Mouse (Mus musculus): ENCODE results near the gene Mex3d.

Gene Mex3d

DNA sequence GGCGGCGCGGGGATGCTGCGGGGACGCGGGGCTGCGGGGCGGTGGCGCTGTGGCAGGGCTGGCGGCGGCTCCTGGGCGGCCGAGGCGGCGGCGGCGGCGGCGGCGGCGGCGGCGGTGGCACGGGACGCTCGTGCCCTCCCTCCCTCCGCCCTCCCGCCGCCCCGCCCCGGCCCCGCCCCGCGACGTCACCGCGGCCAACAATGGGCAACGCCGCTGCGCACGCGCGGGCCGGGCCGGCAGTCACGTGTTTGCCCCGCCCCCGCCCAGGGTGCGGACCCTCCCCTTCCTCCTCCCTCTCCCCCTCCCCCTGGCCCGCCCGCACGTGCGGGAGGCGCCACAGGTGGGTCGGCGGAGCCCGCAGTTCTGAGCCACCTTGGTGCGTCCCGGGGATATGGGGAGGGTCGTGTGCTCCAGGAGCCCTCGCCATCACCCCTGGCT, at the start of gene Mex3d:
Gene Mex3d (minus strand): TSS at position 138 of the 438 bp plus-strand sequence.
- no peaks in the 10 kb centered on the region for H3K27me3 ChIP-seq (ENCODE audit: control insufficient read depth, insufficient read depth, low read length, poor library complexity, severe bottlenecking)
- DNase-seq (ENCODE audit: low read depth, low spot score) = peak; percentile 92

DNA sequence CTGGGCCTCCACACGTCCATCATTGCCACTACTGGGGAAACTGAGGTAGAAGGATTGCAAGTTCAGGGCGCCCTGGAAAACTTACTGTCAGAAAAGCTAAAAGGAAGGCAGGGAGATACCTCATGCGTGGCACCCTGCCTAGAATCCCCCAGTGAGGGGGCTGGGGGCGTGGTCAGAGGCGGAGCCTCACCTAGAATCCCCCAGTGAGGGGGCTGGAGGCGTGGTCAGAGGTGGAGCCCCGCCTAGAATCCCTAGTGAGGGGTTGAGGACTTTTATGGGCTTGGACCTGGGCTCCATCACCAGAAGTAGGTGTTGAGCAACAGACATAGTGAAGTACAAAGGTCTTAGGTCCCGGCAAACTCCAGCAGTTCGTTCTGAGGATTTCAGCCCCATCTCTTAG, 48.8 kb upstream of the Mex3d start:
- Histone ChIP-seq H3K36me3 (ENCODE audit: control insufficient read depth, insufficient read depth, low read length, poor library complexity, severe bottlenecking) (no peaks in the 10 kb centered on the region; the same call in 1 of the 2 replicates), H3K27me3 (ENCODE audit: control insufficient read depth, insufficient read depth, low read length, poor library complexity, severe bottlenecking) (no peaks in the 10 kb centered on the region)
- peak; percentile 36 for DNase-seq (ENCODE audit: low read depth, low spot score)

More for the DNA sequence above, at the start of gene Mex3d:
- peaks cover 6% of the 10 kb centered on the region; the same call in 1 of the 2 replicates for H3K36me3 ChIP-seq (ENCODE audit: control insufficient read depth, insufficient read depth, low read length, poor library complexity, severe bottlenecking)

- no peaks in the 10 kb centered on the region for H3K27me3 ChIP-seq (ENCODE audit: control insufficient read depth, insufficient read depth, low read length, poor library complexity, severe bottlenecking)
- DNase-seq (ENCODE audit: low read depth, low spot score) = no peak
- no peaks in the 10 kb centered on the region; the same call in 1 of the 2 replicates for H3K36me3 ChIP-seq (ENCODE audit: control insufficient read depth, insufficient read depth, low read length, poor library complexity, severe bottlenecking)
Measured at GRCm38 (mm10) chr10:80435764-80436163, 48.3 kb upstream of the Mex3d start.

- no peak for DNase-seq (ENCODE audit: low read depth, low spot score)
- Histone ChIP-seq H3K27me3 (ENCODE audit: control insufficient read depth, insufficient read depth, low read length, poor library complexity, severe bottlenecking) (no peaks in the 10 kb centered on the region), H3K36me3 (ENCODE audit: control insufficient read depth, insufficient read depth, low read length, poor library complexity, severe bottlenecking) (no peaks in the 10 kb centered on the region; the same call in 1 of the 2 replicates)
Measured at GRCm38 (mm10) chr10:80434823-80435222, 47.4 kb upstream of the Mex3d start.

- H3K36me3 ChIP-seq (ENCODE audit: control insufficient read depth, insufficient read depth, low read length, poor library complexity, severe bottlenecking) = no peaks in the 10 kb centered on the region; the same call in 1 of the 2 replicates
- DNase-seq (ENCODE audit: low read depth, low spot score) = no peak
- H3K27me3 ChIP-seq (ENCODE audit: control insufficient read depth, insufficient read depth, low read length, poor library complexity, severe bottlenecking) = no peaks in the 10 kb centered on the region
Measured at GRCm38 (mm10) chr10:80434233-80434592, 46.8 kb upstream of the Mex3d start.

GRCm38 (mm10) chr10:80433513-80434232, 46.2 kb upstream of the Mex3d start, which contains the start of gene Tcf3:
Gene Tcf3, minus strand, starts transcription at chr10:80433647.
- Histone ChIP-seq H3K36me3 (ENCODE audit: control insufficient read depth, insufficient read depth, low read length, poor library complexity, severe bottlenecking) (no peaks in the 10 kb centered on the region; the same call in 1 of the 2 replicates), H3K27me3 (ENCODE audit: control insufficient read depth, insufficient read depth, low read length, poor library complexity, severe bottlenecking) (no peaks in the 10 kb centered on the region)
- peak; percentile 97 for DNase-seq (ENCODE audit: low read depth, low spot score)

DNA sequence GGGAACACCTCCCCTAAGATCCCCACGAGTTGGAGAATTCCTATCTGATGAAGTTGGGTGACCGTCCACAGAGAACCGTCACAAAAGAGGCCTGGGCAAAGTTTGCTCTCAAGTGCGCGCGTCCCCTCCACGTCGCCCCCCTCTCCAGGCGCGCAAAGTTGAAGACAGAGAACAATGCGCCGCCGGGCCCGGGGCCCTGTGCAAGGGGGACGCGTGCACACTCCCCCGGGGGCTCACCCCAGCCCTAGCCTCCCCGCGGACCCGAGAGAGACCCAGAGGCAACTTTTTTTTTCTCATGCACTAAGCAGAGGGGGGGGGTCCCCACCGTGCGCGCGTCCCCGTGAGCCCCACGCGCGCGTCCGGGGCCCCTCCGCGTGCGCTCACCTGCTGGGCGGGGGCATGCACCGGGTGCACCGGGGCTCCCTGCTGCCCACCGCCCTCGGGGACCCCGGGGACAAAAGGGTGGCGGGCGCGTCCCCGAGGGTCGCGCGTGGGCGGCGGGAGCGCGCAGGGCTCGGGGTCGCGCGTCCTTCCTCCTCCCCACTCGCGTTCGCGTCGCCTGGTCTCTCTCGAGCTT, 45.6 kb upstream of the Mex3d start:
- DNase-seq (ENCODE audit: low read depth, low spot score) = no peak
- H3K36me3 ChIP-seq (ENCODE audit: control insufficient read depth, insufficient read depth, low read length, poor library complexity, severe bottlenecking) = no peaks in the 10 kb centered on the region; the same call in none of the 2 replicates
- no peaks in the 10 kb centered on the region for H3K27me3 ChIP-seq (ENCODE audit: control insufficient read depth, insufficient read depth, low read length, poor library complexity, severe bottlenecking)

DNA sequence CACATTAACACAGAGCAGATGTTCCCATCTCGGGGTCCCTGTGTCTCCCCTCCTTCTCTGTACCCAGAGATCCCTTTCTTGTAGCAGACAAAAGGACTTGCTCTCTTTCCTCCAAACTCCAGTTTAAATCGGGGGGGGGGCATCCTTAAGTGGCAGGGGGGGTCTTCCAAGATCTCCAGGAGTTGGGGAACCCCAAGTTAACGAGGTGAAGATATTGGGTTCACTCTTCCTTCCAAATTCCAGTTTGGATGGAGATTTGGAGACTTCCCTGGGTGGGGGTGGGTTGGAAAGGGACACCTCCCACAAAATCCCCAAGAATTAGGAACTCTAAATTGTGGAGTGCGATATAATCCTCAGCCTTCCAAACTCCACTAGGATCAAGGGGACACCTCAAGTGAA, 44.9 kb upstream of the Mex3d start:
- Histone ChIP-seq H3K27me3 (ENCODE audit: control insufficient read depth, insufficient read depth, low read length, poor library complexity, severe bottlenecking) (no peaks in the 10 kb centered on the region), H3K36me3 (ENCODE audit: control insufficient read depth, insufficient read depth, low read length, poor library complexity, severe bottlenecking) (peaks cover 2% of the 10 kb centered on the region)
- no peak for DNase-seq (ENCODE audit: low read depth, low spot score)

DNA sequence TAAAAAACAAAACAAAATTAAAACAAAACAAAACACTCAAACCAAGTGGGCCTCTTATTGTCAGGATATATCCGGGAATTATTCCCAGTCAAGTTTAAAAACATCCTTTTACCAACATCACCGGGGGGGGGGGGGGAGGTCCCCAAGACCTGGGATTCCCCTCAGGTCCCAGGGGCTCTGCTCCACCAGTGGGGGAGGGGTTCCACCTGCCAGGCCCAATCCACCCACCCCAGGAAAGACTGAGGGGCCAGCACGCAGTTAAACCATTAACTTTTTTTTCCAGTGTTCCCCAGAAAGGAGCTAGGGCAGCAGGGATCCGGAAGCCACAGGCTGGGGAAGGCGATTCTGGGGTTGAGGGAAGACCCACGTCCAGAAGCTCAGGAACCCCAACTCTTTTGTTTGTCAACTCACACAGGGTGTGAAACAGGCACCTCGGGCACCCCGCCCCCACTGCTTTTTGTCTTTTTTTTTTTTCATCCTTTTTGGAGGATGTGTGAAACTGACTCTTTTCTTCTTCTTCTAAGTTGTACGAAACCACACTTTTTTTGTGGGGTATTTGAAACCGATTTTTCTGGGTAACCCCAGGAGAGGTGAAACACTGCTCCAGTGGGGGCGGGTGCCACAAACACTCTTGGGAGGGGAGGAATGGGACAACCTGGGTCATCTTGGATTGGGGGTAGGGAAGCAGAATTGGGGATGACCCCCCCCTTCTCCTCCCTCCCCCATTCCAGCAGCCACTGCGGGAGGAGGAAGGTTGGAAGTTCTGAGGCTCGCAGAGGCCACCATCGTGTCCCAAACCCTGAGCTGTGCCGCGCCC, 44.3 kb upstream of the Mex3d start:
- no peaks in the 10 kb centered on the region for H3K27me3 ChIP-seq (ENCODE audit: control insufficient read depth, insufficient read depth, low read length, poor library complexity, severe bottlenecking)
- peak; percentile 45 for DNase-seq (ENCODE audit: low read depth, low spot score)
- H3K36me3 ChIP-seq (ENCODE audit: control insufficient read depth, insufficient read depth, low read length, poor library complexity, severe bottlenecking) = peaks cover 2% of the 10 kb centered on the region

DNA sequence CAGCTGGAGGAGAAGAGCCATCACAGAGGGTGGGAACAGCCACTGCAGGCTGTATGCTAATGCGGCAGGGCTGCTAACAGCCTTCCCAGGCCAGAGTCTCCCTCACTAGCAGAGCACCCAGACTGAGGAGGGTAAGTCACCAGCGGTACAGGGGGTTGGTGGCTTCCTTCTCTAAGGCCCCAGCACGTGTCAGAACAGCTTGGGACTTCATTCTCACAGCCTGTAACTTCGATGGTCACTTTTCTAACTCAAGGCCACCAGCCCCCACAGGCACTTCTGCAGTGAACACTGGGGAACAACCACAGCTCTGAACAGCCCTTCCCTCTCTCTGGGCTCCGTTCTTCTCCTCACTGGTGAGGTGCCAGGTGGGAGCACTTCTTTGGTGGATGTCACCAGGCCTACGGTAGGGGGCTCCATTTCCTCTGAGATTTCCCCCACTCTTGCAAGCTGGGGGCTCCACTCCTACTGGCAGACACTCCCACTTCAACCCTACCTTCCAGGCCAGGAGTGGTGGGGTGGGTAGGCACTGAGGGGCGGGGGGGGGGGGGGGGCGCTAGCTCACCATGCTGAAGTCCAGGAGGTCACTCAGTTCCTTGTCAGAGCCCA, 43.0 kb upstream of the Mex3d start:
- peak; percentile 39 for DNase-seq (ENCODE audit: low read depth, low spot score)
- Histone ChIP-seq H3K36me3 (ENCODE audit: control insufficient read depth, insufficient read depth, low read length, poor library complexity, severe bottlenecking) (peaks cover 2% of the 10 kb centered on the region), H3K27me3 (ENCODE audit: control insufficient read depth, insufficient read depth, low read length, poor library complexity, severe bottlenecking) (no peaks in the 10 kb centered on the region)

- DNase-seq (ENCODE audit: low read depth, low spot score) = peak; percentile 63
- H3K27me3 ChIP-seq (ENCODE audit: control insufficient read depth, insufficient read depth, low read length, poor library complexity, severe bottlenecking) = no peaks in the 10 kb centered on the region
- peaks cover 8% of the 10 kb centered on the region for H3K36me3 ChIP-seq (ENCODE audit: control insufficient read depth, insufficient read depth, low read length, poor library complexity, severe bottlenecking)
Measured at GRCm38 (mm10) chr10:80429800-80430199, 42.3 kb upstream of the Mex3d start.

DNA sequence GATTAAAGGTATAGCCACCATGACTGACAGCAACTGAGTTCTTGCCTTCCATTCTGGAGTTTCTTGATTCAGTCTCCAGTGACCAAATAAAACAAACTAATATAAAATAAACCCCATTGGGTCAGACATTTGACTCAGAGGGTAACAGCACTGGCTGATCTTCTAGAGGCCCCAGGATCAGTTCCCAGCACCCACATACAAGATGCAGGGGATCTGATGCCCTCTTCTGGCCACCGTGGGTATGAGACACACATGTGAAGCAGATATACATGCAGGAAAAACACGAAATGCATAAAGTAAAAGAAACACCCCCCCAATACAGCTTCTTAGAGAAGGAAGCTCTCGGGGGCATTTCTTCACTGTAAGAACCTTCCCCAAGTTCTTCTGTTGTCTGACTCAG, 37.6 kb upstream of the Mex3d start:
- no peak for DNase-seq (ENCODE audit: low read depth, low spot score)
- Histone ChIP-seq H3K36me3 (ENCODE audit: control insufficient read depth, insufficient read depth, low read length, poor library complexity, severe bottlenecking) (peaks cover 15% of the 10 kb centered on the region), H3K27me3 (ENCODE audit: control insufficient read depth, insufficient read depth, low read length, poor library complexity, severe bottlenecking) (no peaks in the 10 kb centered on the region)

- H3K27me3 ChIP-seq (ENCODE audit: control insufficient read depth, insufficient read depth, low read length, poor library complexity, severe bottlenecking) = no peaks in the 10 kb centered on the region
- peaks cover 15% of the 10 kb centered on the region for H3K36me3 ChIP-seq (ENCODE audit: control insufficient read depth, insufficient read depth, low read length, poor library complexity, severe bottlenecking)
- DNase-seq (ENCODE audit: low read depth, low spot score) = peak; percentile 72
Measured at GRCm38 (mm10) chr10:80423562-80423961, 36.1 kb upstream of the Mex3d start.

GRCm38 (mm10) chr10:80421651-80422472, 34.4 kb upstream of the Mex3d start:
- peaks cover 19% of the 10 kb centered on the region for H3K36me3 ChIP-seq (ENCODE audit: control insufficient read depth, insufficient read depth, low read length, poor library complexity, severe bottlenecking)
- H3K27me3 ChIP-seq (ENCODE audit: control insufficient read depth, insufficient read depth, low read length, poor library complexity, severe bottlenecking) = no peaks in the 10 kb centered on the region
- no peak for DNase-seq (ENCODE audit: low read depth, low spot score)

All from splenic B cell, adult 2 months (primary cell).